ENCODE assay signal across 14 mouse cellular contexts in the genomic region with DNA sequence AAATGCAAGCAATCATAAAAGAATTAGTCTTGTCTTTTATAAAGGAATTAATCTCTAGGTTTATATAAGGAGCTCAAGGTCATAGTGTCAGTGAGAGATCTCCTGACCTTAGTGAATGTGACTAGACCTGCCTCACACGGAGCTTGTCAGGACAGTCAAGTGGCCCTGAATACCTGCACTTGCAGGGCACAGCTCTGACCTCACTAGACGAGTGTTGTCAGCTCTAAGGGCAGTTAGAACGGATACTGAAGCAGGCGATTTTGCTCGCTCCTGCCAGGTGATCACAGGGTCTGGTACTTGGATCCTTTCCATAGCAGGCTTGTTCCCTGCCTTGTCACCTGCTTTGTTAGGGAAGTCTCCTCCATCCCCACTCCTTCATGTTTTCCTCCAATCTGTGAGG. TPM values are rescaled to one million over a fixed set of nuclear protein-coding genes. Genes with fewer than 3 reads are reported as not detected.
A peak's percentile ranks its signal among the peaks of the same experiment; 100 is the strongest.
DNase-seq lines count a peak whose midpoint lies in the region; ATAC-seq lines count a peak whose summit lies in the region.
"Had no signal": no experiment of that assay in that cellular context is flagged by ENCODE, and none has a peak within 500 bp of the region (broad histone marks: within the 10 kb centered on the region; RNA-seq: fewer than 3 reads in every experiment).

No protein-coding gene starts in this region.

- no peaks in the 10 kb centered on the region for H3K4me1 ChIP-seq in kidney, embryonic 14.5 days (ENCODE audit: control insufficient read depth, insufficient read depth, low read length)
- H3K4me1 ChIP-seq in heart, embryonic 13.5 days: peaks cover 48% of the 10 kb centered on the region
- H3K4me1 ChIP-seq: limb, embryonic 10.5 days had no signal

- no peak overlapping the region for H3K4me2 ChIP-seq in kidney, embryonic 14.5 days (replicated peaks; ENCODE audit: low read depth, low read length)
- H3K4me2 ChIP-seq in heart, embryonic 13.5 days: no peak overlapping the region
- H3K4me2 ChIP-seq: liver, embryonic 11.5 days had no signal

- 0 out of 2 replicates have a peak, but pooled peaks have one; percentile 32 for ATAC-seq in kidney, embryonic 14.5 days (ENCODE audit: low FRiP score, low TSS enrichment)
- peak; percentile 45; the same call in 1 of the 2 replicates for ATAC-seq in heart, embryonic 13.5 days (ENCODE audit: extremely low read depth, insufficient number of reproducible peaks, low FRiP score, low TSS enrichment)
- ATAC-seq: hindbrain, postnatal 0 days had no signal

- peak; percentile 91 for DNase-seq in heart, adult 11 months
- DNase-seq in heart, postnatal 14 days: no peak
- DNase-seq in kidney, postnatal 10 days: no peak
- DNase-seq in heart, postnatal 10 days: peak; percentile 37 to 43
- no peak for DNase-seq in layer of hippocampus, postnatal 25 days (ENCODE audit: extremely low spot score in 1 of 2, low spot score in 1 of 2)
- DNase-seq: gastrocnemius, postnatal 10 days; right cerebral cortex, postnatal 14 days had no signal

- peaks cover 71% of the 10 kb centered on the region for H3K36me3 ChIP-seq in kidney, embryonic 14.5 days (ENCODE audit: control insufficient read depth, insufficient read depth, low read length)
- H3K36me3 ChIP-seq in heart, embryonic 13.5 days: peaks cover 58% of the 10 kb centered on the region

- no peaks in the 10 kb centered on the region for H3K9me3 ChIP-seq in kidney, embryonic 14.5 days (ENCODE audit: control insufficient read depth, low read length)
- no peaks in the 10 kb centered on the region for H3K9me3 ChIP-seq in heart, embryonic 13.5 days
- H3K9me3 ChIP-seq: forebrain, embryonic 10.5 days; limb, embryonic 10.5 days had no signal

- H3K27ac ChIP-seq in kidney, embryonic 14.5 days (ENCODE audit: low read depth, low read length): no peak overlapping the region
- peak overlapping the region; percentile 93 for H3K27ac ChIP-seq in heart, embryonic 13.5 days (replicated peaks)
- H3K27ac ChIP-seq: forebrain, embryonic 10.5 days; hindbrain, postnatal 0 days; left cerebral cortex, adult 2 months; limb, embryonic 10.5 days had no signal

- no peaks in the 10 kb centered on the region for H3K27me3 ChIP-seq in kidney, embryonic 14.5 days (ENCODE audit: control insufficient read depth, insufficient read depth, low read length)
- H3K27me3 ChIP-seq in heart, embryonic 13.5 days (replicated peaks): no peaks in the 10 kb centered on the region

- intact Hi-C loops in heart, postnatal 14 days (cut with DNase I): no loop called here
- intact Hi-C loops in heart, postnatal 10 days (cut with DNase I): loop anchor here (1.0 kb wide), 1 partner anchor 80 kb away; no protein-coding TSS in a partner anchor

- WGBS in kidney, embryonic 14.5 days: 79% methylated on average over 5 of the region's 5 CpGs
- 37% methylated on average over 5 of the region's 5 CpGs for WGBS in heart, embryonic 13.5 days

- H3K9ac ChIP-seq in kidney, embryonic 14.5 days (ENCODE audit: low read depth, low read length): no peak overlapping the region
- H3K9ac ChIP-seq in heart, embryonic 13.5 days: no peak overlapping the region

- no peak overlapping the region for H3K4me3 ChIP-seq in kidney, embryonic 14.5 days (ENCODE audit: low read length)
- no peak overlapping the region for H3K4me3 ChIP-seq in heart, embryonic 13.5 days
- H3K4me3 ChIP-seq: forebrain, embryonic 10.5 days; left cerebral cortex, adult 2 months; limb, embryonic 10.5 days had no signal

RNA-seq across cellular contexts. Expression of a gene that starts 36.8 kb away (rescaled TPM):
- total RNA-seq in heart, postnatal 14 days (2021): 10 to 100 TPM; 29.6 to 31.1 TPM
- 41.1 and 53.3 TPM in 2 replicates for polyA plus RNA-seq in kidney, embryonic 14.5 days (2014; fragmentation: Nextera tagmentation; extraction: Ambion mirVana)
- polyA plus RNA-seq in heart, embryonic 13.5 days (2015; fragmentation: Nextera tagmentation; extraction: Ambion mirVana): 26.7 and 27.4 TPM in 2 replicates
- total RNA-seq in heart, postnatal 10 days (2021): 10 to 100 TPM; 30.0 to 32.4 TPM
- total RNA-seq in layer of hippocampus, postnatal 25 days (2021): 10 to 100 TPM; 40.6 to 45.5 TPM

RNA-seq across cellular contexts. Expression of a gene that starts 36.8 kb away (rescaled TPM):
- total RNA-seq in heart, postnatal 14 days (2021): 10 to 100 TPM; 22.0 to 22.5 TPM
- polyA plus RNA-seq in kidney, embryonic 14.5 days (2014; fragmentation: Nextera tagmentation; extraction: Ambion mirVana): 10.6 and 26.6 TPM in 2 replicates
- 22.1 and 24.5 TPM in 2 replicates for polyA plus RNA-seq in heart, embryonic 13.5 days (2015; fragmentation: Nextera tagmentation; extraction: Ambion mirVana)
- total RNA-seq in heart, postnatal 10 days (2021): 10 to 100 TPM; 21.3 to 26.1 TPM
- 10 to 100 TPM; 19.3 to 20.0 TPM for total RNA-seq in layer of hippocampus, postnatal 25 days (2021)

Comparison
In these comparisons a context has a peak if more than half of its experiments do, and no peak if none do; other contexts are left out.
1. DNase-seq: peak in heart, adult 11 months (single experiment) and heart, postnatal 10 days (2 of 2); none in heart, postnatal 14 days (0 of 2), kidney, postnatal 10 days (single experiment) and layer of hippocampus, postnatal 25 days (0 of 2).